Mouse (Mus musculus): ENCODE measurements around the gene Tldc1. TPM values are rescaled to one million over a fixed set of nuclear protein-coding genes. Genes with fewer than 3 reads are reported as not detected.

Tldc1 gene
- 4.4 TPM for polyA plus RNA-seq (2015; fragmentation: Illumina TruSeq; extraction: RNeasy Lipid Tissue Mini Kit (QIAGEN cat#74804); ENCODE audit: insufficient read depth, low replicate concordance)

GRCm38 (mm10) chr8:119778263-119778662 is at the start of gene Tldc1:
Gene Tldc1 (minus strand): TSS chr8:119778416.

Other genes starting within 250 kb of the Tldc1 start
- 65.4 TPM for gene Mbtps1, start 219.7 kb downstream of the Tldc1 start, polyA plus RNA-seq (2015; fragmentation: Illumina TruSeq; extraction: RNeasy Lipid Tissue Mini Kit (QIAGEN cat#74804); ENCODE audit: insufficient read depth, low replicate concordance)
- 31.2 TPM for gene Hsdl1, start 203.2 kb downstream of the Tldc1 start, polyA plus RNA-seq (2015; fragmentation: Illumina TruSeq; extraction: RNeasy Lipid Tissue Mini Kit (QIAGEN cat#74804); ENCODE audit: insufficient read depth, low replicate concordance)
- gene Dnaaf1, start 203.2 kb downstream of the Tldc1 start, polyA plus RNA-seq (2015; fragmentation: Illumina TruSeq; extraction: RNeasy Lipid Tissue Mini Kit (QIAGEN cat#74804); ENCODE audit: insufficient read depth, low replicate concordance): not detected
- gene Taf1c, start 173.2 kb downstream of the Tldc1 start, polyA plus RNA-seq (2015; fragmentation: Illumina TruSeq; extraction: RNeasy Lipid Tissue Mini Kit (QIAGEN cat#74804); ENCODE audit: insufficient read depth, low replicate concordance): 2.6 TPM
- not detected for gene Adad2, start 165.7 kb downstream of the Tldc1 start, polyA plus RNA-seq (2015; fragmentation: Illumina TruSeq; extraction: RNeasy Lipid Tissue Mini Kit (QIAGEN cat#74804); ENCODE audit: insufficient read depth, low replicate concordance)
- 0.07 TPM for gene Kcng4, start 142.7 kb downstream of the Tldc1 start, polyA plus RNA-seq (2015; fragmentation: Illumina TruSeq; extraction: RNeasy Lipid Tissue Mini Kit (QIAGEN cat#74804); ENCODE audit: insufficient read depth, low replicate concordance)
- 1.4 TPM for gene Wfdc1, start 112.1 kb downstream of the Tldc1 start, polyA plus RNA-seq (2015; fragmentation: Illumina TruSeq; extraction: RNeasy Lipid Tissue Mini Kit (QIAGEN cat#74804); ENCODE audit: insufficient read depth, low replicate concordance)
- not detected for gene Atp2c2, start 78.4 kb downstream of the Tldc1 start, polyA plus RNA-seq (2015; fragmentation: Illumina TruSeq; extraction: RNeasy Lipid Tissue Mini Kit (QIAGEN cat#74804); ENCODE audit: insufficient read depth, low replicate concordance)
- 125 TPM for gene Cotl1, start 62.1 kb upstream of the Tldc1 start, polyA plus RNA-seq (2015; fragmentation: Illumina TruSeq; extraction: RNeasy Lipid Tissue Mini Kit (QIAGEN cat#74804); ENCODE audit: insufficient read depth, low replicate concordance)
- 1.6 TPM for gene Klhl36, start 83.8 kb upstream of the Tldc1 start, polyA plus RNA-seq (2015; fragmentation: Illumina TruSeq; extraction: RNeasy Lipid Tissue Mini Kit (QIAGEN cat#74804); ENCODE audit: insufficient read depth, low replicate concordance)
- gene Usp10, start 131.9 kb upstream of the Tldc1 start, polyA plus RNA-seq (2015; fragmentation: Illumina TruSeq; extraction: RNeasy Lipid Tissue Mini Kit (QIAGEN cat#74804); ENCODE audit: insufficient read depth, low replicate concordance): 83.1 TPM
- gene Gm20388, start 132.4 kb upstream of the Tldc1 start, polyA plus RNA-seq (2015; fragmentation: Illumina TruSeq; extraction: RNeasy Lipid Tissue Mini Kit (QIAGEN cat#74804); ENCODE audit: insufficient read depth, low replicate concordance): 14.7 TPM
- gene Crispld2, start 214.0 kb upstream of the Tldc1 start, polyA plus RNA-seq (2015; fragmentation: Illumina TruSeq; extraction: RNeasy Lipid Tissue Mini Kit (QIAGEN cat#74804); ENCODE audit: insufficient read depth, low replicate concordance): 4.5 TPM

All from spleen, adult 10 weeks (tissue).